Mouse (Mus musculus) 416B (cell line): ENCODE data around the gene Chchd10.
"Not testable (repeated sequence)": the region's sequence is repeated elsewhere in the genome, so short reads cannot be mapped to it uniquely, and the experiment has no call there.

Experiments
- DNase-seq: peaks from one replicate; pipeline ENCODE4 v3.0.0; 2011; ENCODE audit warnings: low read depth

Gene Chchd10

GRCm38 (mm10) chr10:75932891-75933290 lies at the start of gene Chchd10:
Gene Chchd10, plus strand, starts transcription at chr10:75933130.
- no peak for DNase-seq

DNA sequence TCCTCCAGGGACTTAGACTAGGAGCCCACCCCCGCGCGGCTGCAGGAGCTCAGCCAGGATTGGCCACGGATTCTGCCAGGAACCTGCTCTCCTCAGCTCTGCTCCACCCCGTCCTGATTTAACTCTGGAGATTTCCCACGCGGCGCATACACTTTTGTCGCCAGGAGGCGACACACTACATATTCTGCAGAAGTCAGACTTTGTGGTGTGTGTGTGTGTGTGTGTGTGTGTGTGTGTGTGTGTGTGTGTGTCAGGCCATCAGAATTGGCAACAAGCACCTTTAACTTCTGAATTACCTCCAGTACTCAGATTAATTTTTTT lies 49.7 kb upstream of the Chchd10 start:
- DNase-seq: peak; percentile 75

GRCm38 (mm10) chr10:75884742-75885141 lies 48.2 kb upstream of the Chchd10 start:
- no peak for DNase-seq

GRCm38 (mm10) chr10:75887504-75887903 lies 45.4 kb upstream of the Chchd10 start:
- not testable (repeated sequence) for DNase-seq

DNA sequence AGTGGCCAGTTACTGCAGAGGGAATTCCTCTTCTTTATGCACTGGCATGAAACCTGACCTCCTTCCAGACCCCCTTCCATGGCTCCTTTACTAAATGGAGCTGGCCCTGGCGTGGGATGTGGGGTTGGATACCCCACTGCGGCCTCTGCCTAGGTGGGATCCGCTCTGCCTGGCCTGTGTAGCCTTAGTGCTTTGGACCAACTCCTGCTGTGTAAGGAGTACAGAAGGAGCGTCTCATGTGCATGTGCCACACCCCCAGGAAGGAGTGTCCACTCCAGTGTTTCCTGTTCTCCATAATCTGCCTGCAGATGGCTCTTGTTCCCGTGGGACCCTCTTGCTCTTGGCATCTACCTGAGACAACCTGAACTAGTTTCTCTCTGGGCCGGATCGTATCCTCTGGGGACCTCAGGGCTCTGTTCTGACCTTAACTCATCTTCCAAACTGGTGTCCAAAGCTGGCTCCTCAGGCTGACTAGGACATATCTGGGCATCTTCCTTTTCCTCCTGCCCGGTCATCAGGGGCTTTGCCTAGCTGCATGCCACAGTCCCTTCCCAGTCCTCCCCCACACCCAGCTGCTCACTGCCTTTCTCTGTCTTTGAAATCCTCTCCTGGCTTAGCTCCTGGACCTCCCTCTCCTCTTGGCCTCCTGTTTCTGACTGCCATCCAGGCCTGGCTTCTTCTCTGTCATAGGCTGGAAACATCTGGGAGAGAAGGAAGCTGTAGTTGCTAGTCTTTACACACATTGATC lies 43.4 kb upstream of the Chchd10 start:
- DNase-seq: no peak

- no peak for DNase-seq
These were observed 39.7 kb upstream of the Chchd10 start, which contains the start of gene Derl3 for GRCm38 (mm10) chr10:75893089-75893750. Gene Derl3, plus strand, starts transcription at chr10:75893413.

DNA sequence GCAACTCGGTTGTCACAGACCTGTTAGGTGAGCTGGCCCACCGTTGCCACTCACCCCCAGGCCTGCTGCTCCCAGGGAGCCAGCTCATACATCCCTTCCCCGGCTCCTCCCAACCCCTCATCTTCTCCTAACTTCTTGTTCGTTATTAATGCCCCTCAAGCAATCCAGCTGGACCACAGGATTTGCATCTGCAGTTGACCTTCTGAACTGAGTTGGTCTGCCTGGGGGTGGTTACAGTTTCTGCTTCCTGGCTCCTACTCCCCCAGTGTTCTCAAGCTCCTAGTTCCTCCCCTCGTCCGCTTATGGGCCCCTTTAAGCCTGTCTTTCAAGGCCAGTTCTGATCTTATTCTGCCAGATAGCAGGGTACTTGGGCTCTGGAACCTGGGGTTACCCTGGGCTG lies 38.3 kb upstream of the Chchd10 start:
- no peak for DNase-seq

DNA sequence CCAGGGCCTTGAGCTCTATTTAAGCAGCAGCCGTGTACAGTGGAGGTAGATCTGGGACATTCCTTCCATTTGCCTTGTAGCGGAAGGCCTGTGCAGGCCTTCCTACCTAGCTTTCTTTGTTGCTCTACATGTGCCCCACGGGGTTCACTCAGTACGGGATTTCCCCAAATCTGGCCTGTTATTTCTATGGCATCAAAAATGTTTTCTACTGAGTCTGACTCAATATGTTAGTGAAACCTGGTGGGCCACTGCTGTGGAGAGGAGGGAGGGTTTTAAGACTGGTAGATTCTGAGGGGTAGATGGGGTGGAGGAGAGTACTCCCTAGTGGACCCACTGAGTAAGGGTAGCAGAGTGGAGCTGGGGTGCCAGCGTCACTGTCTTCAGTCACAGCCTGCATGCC lies 37.2 kb upstream of the Chchd10 start:
- DNase-seq: no peak

DNA sequence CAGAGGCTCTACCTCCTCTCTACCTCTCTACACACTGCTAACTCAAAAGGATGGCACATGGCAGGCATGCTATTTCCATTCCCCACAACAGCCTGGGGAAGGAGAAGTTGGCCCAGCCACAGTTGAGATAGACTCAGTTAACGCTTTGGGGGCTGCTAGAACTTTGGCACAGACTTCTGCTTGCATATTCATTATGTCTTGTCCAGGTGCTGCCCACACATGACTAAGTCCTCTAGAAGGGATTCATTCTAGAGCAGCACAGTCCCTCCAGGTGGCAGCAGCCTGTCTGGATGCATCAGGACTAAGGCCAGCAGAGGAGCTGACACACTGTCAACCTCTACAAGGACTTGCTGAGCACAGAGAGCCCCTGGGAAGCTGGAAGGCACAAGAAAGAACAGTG lies 36.7 kb upstream of the Chchd10 start:
- DNase-seq: no peak

DNA sequence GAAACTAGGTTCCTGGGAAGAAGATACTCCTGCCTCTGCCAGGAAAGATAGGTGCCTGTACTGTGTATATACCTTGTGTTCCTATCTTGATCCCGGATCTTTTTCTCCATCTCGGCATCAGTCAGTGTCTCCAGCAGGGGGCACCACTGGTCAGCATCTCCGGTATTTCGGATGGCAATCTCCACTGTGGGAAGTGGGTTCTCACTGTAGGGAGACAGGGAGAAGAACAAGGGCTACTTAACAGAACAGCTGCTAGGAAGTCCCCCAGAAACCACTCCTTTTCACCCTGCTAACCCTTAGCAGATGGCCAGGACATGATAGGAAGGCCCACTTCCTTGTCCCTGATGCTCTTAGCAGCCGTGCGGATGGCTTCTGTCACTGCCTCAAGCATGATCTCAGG lies 35.6 kb upstream of the Chchd10 start:
- no peak for DNase-seq

DNA sequence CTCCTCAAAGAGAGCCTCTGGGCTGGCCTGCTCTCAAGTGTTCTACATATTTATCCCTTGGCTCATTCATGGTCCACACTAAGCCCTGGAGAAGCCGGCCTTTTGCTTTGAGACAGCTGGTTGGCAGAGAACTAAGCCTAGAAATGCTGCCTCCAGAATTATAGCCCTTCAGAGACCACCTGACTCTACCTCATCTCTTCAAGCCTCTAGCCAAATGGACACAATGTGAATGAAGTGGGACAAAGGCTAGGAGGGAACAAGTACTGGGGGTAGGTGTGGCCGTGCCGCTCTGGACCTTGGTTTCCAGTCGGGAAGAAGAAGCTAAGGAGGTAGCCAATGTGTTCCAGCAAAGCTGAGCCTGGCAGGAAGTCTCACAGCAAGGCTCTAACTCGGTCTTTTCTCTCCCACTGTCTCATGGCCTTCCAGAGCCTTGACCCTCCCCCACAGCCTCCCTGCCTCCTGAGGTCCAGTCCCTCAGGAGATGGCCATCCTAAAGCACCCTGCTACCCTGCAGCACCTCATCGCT lies 34.8 kb upstream of the Chchd10 start:
- no peak for DNase-seq

GRCm38 (mm10) chr10:75898846-75899245 lies 34.1 kb upstream of the Chchd10 start:
- peak; percentile 46 for DNase-seq

GRCm38 (mm10) chr10:75904391-75904790 lies 28.5 kb upstream of the Chchd10 start:
- DNase-seq: no peak

DNA sequence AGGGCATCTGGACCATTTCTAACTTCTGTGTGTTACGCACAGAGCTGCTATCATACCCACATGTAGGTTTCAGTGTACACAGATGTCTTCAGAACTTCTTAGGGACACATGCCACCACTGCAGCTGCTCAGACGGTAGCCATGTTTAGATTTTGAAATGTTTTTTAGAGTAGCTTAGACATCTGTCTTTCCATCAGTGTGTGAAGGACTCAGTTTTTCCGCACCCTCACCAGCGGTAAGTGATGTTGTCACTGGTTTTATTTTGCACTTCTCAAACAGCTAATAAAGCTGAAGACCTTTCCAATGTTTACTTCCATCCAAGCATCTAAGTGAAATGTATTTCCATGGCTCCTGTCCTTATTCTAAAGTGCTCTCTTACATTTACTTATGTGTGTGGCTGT lies 26.0 kb upstream of the Chchd10 start:
- DNase-seq: no peak

DNA sequence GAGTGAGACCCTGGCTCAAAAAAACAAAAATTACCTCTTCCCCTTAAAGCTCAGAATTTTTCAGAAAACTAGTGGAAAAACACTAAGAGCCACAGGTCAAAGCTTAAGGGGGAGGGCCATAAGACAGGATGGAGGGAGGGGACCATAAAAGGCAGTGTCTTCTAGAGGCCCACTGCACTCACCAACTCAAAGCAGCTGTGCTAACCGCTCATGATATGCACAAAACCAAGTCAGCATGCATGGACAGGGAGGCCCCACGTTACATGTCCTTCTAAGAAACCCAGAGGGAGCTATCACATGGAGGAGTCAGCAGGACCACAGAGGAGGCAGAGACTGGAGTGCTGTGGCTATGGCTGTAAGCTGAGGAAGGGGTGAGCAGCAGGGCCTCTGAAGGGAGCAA lies 22.2 kb upstream of the Chchd10 start:
- DNase-seq: no peak

- no peak for DNase-seq
These were observed 19.8 kb upstream of the Chchd10 start for GRCm38 (mm10) chr10:75913013-75913589.

GRCm38 (mm10) chr10:75915557-75915956 lies 17.4 kb upstream of the Chchd10 start:
- DNase-seq: no peak

DNA sequence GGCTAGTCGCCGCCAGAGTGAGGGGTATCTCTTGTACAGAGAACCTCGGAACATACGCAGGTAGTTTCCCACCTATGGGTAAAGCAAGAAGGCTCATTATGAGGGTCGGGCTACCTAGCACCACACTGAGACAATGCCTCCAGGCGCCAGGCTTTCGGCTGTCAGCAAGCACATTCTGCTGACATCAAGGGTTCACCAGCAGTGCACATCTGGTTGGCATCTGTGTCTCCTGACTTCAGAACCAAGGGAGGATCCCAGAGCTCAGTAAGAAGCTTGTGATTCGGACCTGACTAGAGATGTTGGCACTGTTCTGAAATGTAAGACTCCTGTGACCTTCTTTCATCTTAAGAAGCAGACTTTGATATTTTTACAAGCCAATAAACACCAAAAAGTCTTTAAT lies 16.1 kb upstream of the Chchd10 start:
- DNase-seq: no peak

DNA sequence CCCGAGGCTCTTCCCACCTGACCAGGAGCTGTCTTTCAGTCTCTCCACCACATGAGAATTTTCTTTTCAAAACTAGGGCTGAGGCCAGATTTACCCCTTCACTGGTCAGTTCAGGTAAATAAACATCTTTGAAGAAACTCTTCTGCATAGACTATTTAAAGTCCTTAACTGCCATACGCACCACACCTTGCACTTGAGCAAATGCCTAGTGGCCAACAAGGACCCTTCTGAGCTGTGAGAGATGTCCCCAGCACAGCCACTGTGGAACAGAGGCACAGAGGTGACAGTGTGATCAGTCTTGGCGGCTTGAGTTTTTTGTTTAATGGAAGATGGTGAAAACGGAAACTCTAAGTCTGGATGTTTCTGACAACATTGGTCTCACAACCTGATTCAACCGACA lies 13.9 kb upstream of the Chchd10 start:
- no peak for DNase-seq

- peak; percentile 93 for DNase-seq
These were observed 11.8 kb upstream of the Chchd10 start, which contains the start of gene Smarcb1 for GRCm38 (mm10) chr10:75921026-75921725. Gene Smarcb1, minus strand, starts transcription at chr10:75921617.

GRCm38 (mm10) chr10:75921726-75922560 lies 11.0 kb upstream of the Chchd10 start:
- peak; percentile 36 for DNase-seq

- DNase-seq: peak; percentile 28
These were observed 8.6 kb upstream of the Chchd10 start for GRCm38 (mm10) chr10:75924324-75924723.
